Mouse (Mus musculus): ENCODE measurements around the gene Ninj2.

Gene Ninj2

GRCm38 (mm10) chr6:120246676-120247075, 153.5 kb downstream of the Ninj2 start:
- intact Hi-C loops (cut with DNase I), result no loop called here

GRCm38 (mm10) chr6:120249831-120250230, 156.7 kb downstream of the Ninj2 start:
- intact Hi-C loops (cut with DNase I), result no loop called here
